Mouse (Mus musculus): Measurements from ENCODE around the gene Fip1l1.

DNA sequence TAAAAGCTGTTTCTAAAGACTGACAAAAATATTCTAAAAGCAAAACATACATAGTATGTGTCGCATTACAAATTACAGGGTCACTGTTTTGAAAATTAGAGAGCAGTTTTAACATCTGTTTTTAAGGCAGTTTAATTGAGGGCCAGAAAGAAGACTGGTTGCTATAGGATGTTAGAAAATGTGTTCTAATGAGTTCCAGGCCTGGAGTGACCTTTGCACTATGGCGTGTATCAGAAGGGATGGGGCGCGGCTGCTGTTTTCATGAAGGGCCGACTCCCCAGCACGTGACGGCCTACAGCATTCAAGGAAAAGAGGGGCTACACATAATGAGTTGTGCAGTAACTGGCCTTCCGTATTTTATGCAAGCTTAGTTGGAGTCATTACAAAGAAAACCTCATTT is 57.9 kb downstream of the Fip1l1 start:
- TF ChIP-seq POLR2A (IDR thresholded peaks at IDR 0.05; ENCODE audit: borderline replicate concordance, low read depth, low read length) (no peak), CTCF (IDR thresholded peaks at IDR 0.05; ENCODE audit: low read depth, low read length) (no peak)

All from bone marrow macrophage, adult 2 months (primary cell).